Mouse (Mus musculus) liver, embryonic 14.5 days (tissue): ENCODE results near the gene Gapvd1. TPM values are rescaled to one million over a fixed set of nuclear protein-coding genes. Genes with fewer than 3 reads are reported as not detected.

Experiments used
- ATAC-seq: fragments of 200-750 bp; cut with Nextera tagmentation; 2 replicates; pipeline ENCODE4 v1.8.0; 2017; ENCODE audit warnings: moderate number of reproducible peaks, mild to moderate bottlenecking, moderate library complexity; ENCODE audit not compliant: insufficient read depth
- DNase-seq, 3 experiments: peaks; one replicate each; pipeline ENCODE4 v3.0.0-alpha.2; 2012 to 2013; ENCODE audit warnings: low read depth in 3 of 3, low spot score in 3 of 3
- H3K27ac ChIP-seq: fragments of 300-500 bp; sonication (generic); 2 replicates; pipeline ENCODE4 v1.5.1; 2014; ENCODE audit warnings: moderate library complexity, mild to moderate bottlenecking, control low read depth, inconsistent platforms
- H3K27me3 ChIP-seq: fragments of 300-500 bp; sonication (generic); 2 replicates; pipeline ENCODE4 v1.6.1; 2014; ENCODE audit warnings: mild to moderate bottlenecking, low read length, moderate library complexity; ENCODE audit not compliant: control insufficient read depth, insufficient read depth
- H3K36me3 ChIP-seq: fragments of 300-500 bp; sonication (generic); replicated peaks from 2 replicates; pipeline ENCODE4 v1.6.1; 2014; ENCODE audit warnings: low read depth; ENCODE audit not compliant: control insufficient read depth, insufficient read depth
- H3K4me1 ChIP-seq, 2 experiments: fragments of 200-500 bp in 1 of 2; fragments of 300-500 bp in 1 of 2; sonication (generic) in 1 of 2; replicated peaks; 2 replicates each; pipeline ENCODE4 v1.6.1; 2012 to 2014; ENCODE audit warnings: antibody characterized with exemption in 1 of 2, inconsistent platforms in 1 of 2, low read length in 1 of 2; ENCODE audit not compliant: control insufficient read depth in 2 of 2, insufficient read depth in 2 of 2
- H3K4me2 ChIP-seq: fragments of 300-500 bp; sonication (generic); 2 replicates; pipeline ENCODE4 v1.6.1; 2014; ENCODE audit warnings: low read depth, mild to moderate bottlenecking, control low read depth, moderate library complexity
- H3K4me3 ChIP-seq, 2 experiments: fragments of 200-500 bp in 1 of 2; fragments of 300-500 bp in 1 of 2; sonication (generic) in 1 of 2; 2 replicates each; pipeline ENCODE4 v1.5.1; 2012 to 2014; ENCODE audit warnings: low read depth in 2 of 2, low read length in 2 of 2, mild to moderate bottlenecking in 2 of 2, control low read depth in 1 of 2, inconsistent platforms in 1 of 2, moderate library complexity in 1 of 2; ENCODE audit not compliant: insufficient read depth in 1 of 2
- H3K9ac ChIP-seq: fragments of 300-500 bp; sonication (generic); replicated peaks from 2 replicates; pipeline ENCODE4 v1.6.1; 2014; ENCODE audit warnings: mild to moderate bottlenecking, control low read depth, moderate library complexity
- H3K9me3 ChIP-seq: fragments of 300-500 bp; sonication (generic); 2 replicates; pipeline ENCODE4 v1.6.1; 2016; ENCODE audit warnings: low read length, mixed read lengths; ENCODE audit not compliant: control insufficient read depth
- CTCF ChIP-seq: IDR thresholded peaks from 2 replicates; pipeline ENCODE4 v1.5.1; 2016; ENCODE audit warnings: antibody characterized with exemption, low read depth, control low read depth
- EP300 ChIP-seq: IDR thresholded peaks from 2 replicates; pipeline ENCODE4 v1.6.1; 2016; ENCODE audit warnings: antibody characterized with exemption, low read depth
- WGBS: fragments of 180-500 bp; shearing (Covaris S2); extraction: QIAGEN DNeasy Blood & Tissue Kit; methylation state at CpG from one replicate; pipeline ENCODE4 v1.1.7; 2014; ENCODE audit not compliant: insufficient replicate concordance; 5-methylcytosine and 5-hydroxymethylcytosine counted together
- polyA plus RNA-seq, 2 experiments: library from polyadenylated mRNA; depleted of rRNA in 1 of 2; stranded (reverse) in 1 of 2; unstranded in 1 of 2; fragments of >200 nt; fragmentation: Nextera tagmentation in 1 of 2; extraction: Ambion mirVana in 1 of 2; gene quantifications; 2 replicates each; pipeline versions ENCODE4 v1.2.1 to v1.2.3; 2012 to 2014

The Gapvd1 gene
- polyA plus RNA-seq, 2 experiments: 22.9 to 71.8 TPM

DNA sequence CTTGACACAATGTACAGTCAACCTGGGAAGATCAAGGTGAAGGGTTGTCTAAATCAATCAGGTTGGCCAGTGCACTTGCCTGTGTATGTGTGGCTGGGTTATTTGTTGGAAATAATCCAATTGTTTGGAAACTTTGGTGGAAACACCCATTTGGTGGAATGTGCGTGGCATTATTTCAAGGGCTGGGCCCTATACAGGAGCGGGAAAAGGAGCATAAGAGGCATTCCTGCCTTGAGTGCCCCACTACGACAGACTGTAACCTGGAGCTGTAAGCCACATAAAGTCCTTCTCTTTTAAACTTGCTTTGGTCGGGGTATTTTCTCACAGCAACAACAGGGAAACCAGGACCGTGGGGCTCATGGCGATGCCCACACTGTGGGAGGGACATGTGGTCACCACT is 84.6 kb downstream of the Gapvd1 start:
- WGBS: 70% methylated on average over 6 of the region's 6 CpGs
- Histone ChIP-seq H3K4me1 (peaks cover 0 to 3% of the 10 kb centered on the region in 2 experiments; a peak in 1 of 4 replicates), H3K4me2 (no peak overlapping the region), H3K36me3 (peaks cover 6% of the 10 kb centered on the region), H3K9me3 (no peaks in the 10 kb centered on the region), H3K9ac (no peak overlapping the region), H3K27ac (no peak overlapping the region), H3K4me3 (no peak overlapping the region), H3K27me3 (no peaks in the 10 kb centered on the region)
- ATAC-seq: no peak
- TF ChIP-seq EP300 (no peak), CTCF (no peak)
- DNase-seq: no peak

DNA sequence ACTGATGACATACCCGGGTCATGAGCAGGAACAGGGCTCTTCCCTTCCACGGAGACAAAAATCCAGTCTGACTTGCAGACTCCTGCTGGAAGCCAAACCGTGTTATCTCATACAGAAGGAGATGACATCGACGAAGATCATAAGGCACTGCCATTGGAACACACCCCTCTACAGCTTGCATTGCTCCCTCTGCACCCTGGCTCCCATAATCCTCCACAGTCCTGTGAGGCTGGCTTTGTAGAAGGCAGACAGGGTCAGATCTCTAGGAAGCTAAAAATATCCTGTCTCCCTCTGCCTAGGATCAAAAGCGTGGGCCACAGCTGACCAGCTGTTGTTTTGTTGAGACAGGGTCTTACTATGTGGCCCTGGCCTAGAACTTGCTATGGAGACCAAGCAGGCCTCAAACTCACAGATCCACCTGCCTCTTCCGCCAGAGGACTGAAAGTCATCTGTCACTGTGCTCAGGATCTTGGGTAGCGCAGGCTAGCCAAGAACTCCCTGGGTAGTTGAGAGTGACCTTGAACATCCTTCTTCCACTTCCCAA is 85.8 kb downstream of the Gapvd1 start:
- no peak overlapping the region for H3K4me3 ChIP-seq
- H3K9ac ChIP-seq: no peak overlapping the region
- H3K4me1 ChIP-seq: peaks cover 0 to 3% of the 10 kb centered on the region in 2 experiments; a peak in 1 of 4 replicates
- 44% methylated on average over 8 of the region's 8 CpGs for WGBS
- DNase-seq (no peak), ATAC-seq (no peak)
- H3K27ac ChIP-seq: no peak overlapping the region
- TF ChIP-seq EP300 (no peak), CTCF (no peak)
- H3K36me3 ChIP-seq: no peaks in the 10 kb centered on the region; the same call in 1 of the 2 replicates
- no peaks in the 10 kb centered on the region for H3K27me3 ChIP-seq
- no peak overlapping the region for H3K4me2 ChIP-seq
- no peaks in the 10 kb centered on the region for H3K9me3 ChIP-seq

DNA sequence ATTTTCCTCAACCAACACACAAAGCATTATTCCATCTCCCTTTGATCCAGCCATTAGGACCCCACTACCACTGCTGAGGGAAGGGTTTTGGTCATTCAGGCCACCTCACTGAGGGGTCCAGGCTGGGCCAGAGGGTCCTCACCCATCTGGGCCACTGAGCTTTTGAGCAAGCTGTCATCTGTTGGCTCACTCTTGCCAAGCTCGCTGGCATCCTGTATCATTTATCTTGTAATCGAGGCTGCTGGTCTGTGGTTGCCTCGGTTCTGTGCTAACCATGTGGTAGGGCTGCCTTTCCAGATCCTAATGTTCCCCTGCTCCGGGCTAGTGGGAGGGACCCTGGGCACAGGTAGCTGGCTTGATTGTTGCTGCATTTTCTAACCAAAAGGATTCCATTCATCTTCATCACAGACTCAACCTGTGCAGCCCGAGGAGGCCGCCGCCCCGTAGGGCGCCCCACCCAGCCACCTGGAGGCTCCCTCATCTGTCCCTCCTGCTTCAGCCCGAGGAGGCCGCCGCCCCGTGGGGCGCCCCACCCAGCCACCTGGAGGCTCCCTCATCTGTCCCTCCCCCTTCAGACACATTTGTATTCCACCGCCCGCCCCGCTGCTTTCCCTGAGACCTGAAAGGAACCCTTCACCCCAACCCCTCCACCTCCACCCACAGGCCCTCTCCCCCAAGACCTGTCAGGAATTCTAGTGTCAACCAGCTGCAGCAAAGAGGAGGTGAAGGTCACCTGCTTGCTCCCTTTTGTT is 86.4 kb downstream of the Gapvd1 start:
- no peak for DNase-seq
- H3K27ac ChIP-seq: no peak overlapping the region
- H3K36me3 ChIP-seq: no peaks in the 10 kb centered on the region
- TF ChIP-seq EP300 (no peak), CTCF (no peak)
- H3K4me1 ChIP-seq: peaks cover 0 to 3% of the 10 kb centered on the region in 2 experiments; a peak in 1 of 4 replicates
- H3K4me3 ChIP-seq: no peak overlapping the region
- H3K9me3 ChIP-seq: no peaks in the 10 kb centered on the region
- WGBS: 34% methylated on average over 17 of the region's 17 CpGs
- no peaks in the 10 kb centered on the region for H3K27me3 ChIP-seq
- no peak overlapping the region for H3K9ac ChIP-seq
- H3K4me2 ChIP-seq: no peak overlapping the region
- no peak for ATAC-seq

DNA sequence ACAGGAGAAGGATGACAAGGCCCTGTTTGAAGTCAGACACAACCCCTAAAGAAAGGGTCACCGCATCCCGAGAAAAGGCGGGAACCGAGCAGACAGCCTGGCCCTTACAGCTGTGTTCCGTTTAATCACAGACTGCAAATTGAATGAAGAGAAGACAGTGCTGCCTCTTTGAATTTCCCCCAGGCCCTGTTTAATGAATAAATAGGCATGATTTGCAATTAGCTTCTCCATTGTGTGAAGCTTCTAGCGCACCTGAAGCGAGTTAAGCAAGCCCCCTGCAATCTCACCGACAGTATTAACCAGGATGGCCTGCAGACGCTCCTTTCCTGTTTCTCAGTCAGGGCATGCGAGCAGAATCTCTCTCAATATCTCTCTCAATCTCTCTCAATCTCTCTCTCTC is 87.2 kb downstream of the Gapvd1 start:
- H3K4me3 ChIP-seq: no peak overlapping the region
- no peaks in the 10 kb centered on the region for H3K36me3 ChIP-seq
- no peaks in the 10 kb centered on the region for H3K27me3 ChIP-seq
- DNase-seq (no peak), ATAC-seq (no peak)
- peaks cover 0 to 3% of the 10 kb centered on the region in 2 experiments; a peak in 1 of 4 replicates for H3K4me1 ChIP-seq
- H3K9ac ChIP-seq: no peak overlapping the region
- H3K4me2 ChIP-seq: no peak overlapping the region
- WGBS: 47% methylated on average over 10 of the region's 10 CpGs
- no peaks in the 10 kb centered on the region for H3K9me3 ChIP-seq
- no peak overlapping the region for H3K27ac ChIP-seq
- TF ChIP-seq CTCF: no peak
- no peak for TF ChIP-seq EP300

DNA sequence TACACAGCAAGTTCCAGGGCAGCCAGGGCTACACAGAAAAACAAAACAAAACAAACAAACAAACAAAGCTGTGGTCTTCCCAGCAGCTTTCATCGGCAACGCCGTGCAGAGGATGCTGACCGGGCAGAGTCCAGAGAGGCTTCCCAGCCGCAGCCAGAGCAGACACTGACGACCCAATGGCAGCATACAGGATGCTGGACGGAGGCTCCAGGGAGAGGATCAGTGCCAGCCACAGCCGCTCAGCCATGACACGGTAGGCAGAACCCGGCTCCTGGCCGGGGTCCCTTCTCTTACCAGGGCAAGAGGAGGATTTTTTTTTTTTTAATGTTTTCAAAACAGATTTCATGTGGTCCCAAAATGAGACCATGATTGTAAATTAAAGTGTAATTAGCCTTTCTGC is 107.6 kb downstream of the Gapvd1 start:
- peaks cover 6 to 7% of the 10 kb centered on the region in 2 experiments for H3K4me1 ChIP-seq
- H3K27me3 ChIP-seq: no peaks in the 10 kb centered on the region; the same call in 1 of the 2 replicates
- no peaks in the 10 kb centered on the region for H3K36me3 ChIP-seq
- TF ChIP-seq EP300: no peak
- TF ChIP-seq CTCF: no peak
- DNase-seq: no peak
- no peaks in the 10 kb centered on the region for H3K9me3 ChIP-seq
- H3K9ac ChIP-seq: no peak overlapping the region
- no peak overlapping the region for H3K27ac ChIP-seq
- ATAC-seq: no peak
- H3K4me3 ChIP-seq: no peak overlapping the region
- H3K4me2 ChIP-seq: no peak overlapping the region
- 63% methylated on average over 11 of the region's 11 CpGs for WGBS
